Mouse (Mus musculus): ENCODE results near the gene Man1a.
A peak's percentile ranks its signal among the peaks of the same experiment; 100 is the strongest.

Gene Man1a

GRCm38 (mm10) chr10:54060587-54060986, 15.8 kb downstream of the Man1a start:
- no peak for DNase-seq

- no peak for DNase-seq
These were observed 16.6 kb downstream of the Man1a start for GRCm38 (mm10) chr10:54059679-54060249.

- peak; percentile 14 to 15 for DNase-seq
These were observed 17.3 kb downstream of the Man1a start for GRCm38 (mm10) chr10:54059092-54059496.

GRCm38 (mm10) chr10:54058657-54059056, 17.8 kb downstream of the Man1a start:
- no peak for DNase-seq

- DNase-seq: no peak
These were observed 22.2 kb downstream of the Man1a start for GRCm38 (mm10) chr10:54054188-54054587.

GRCm38 (mm10) chr10:54047885-54048284, 28.5 kb downstream of the Man1a start:
- DNase-seq: no peak

- no peak for DNase-seq
These were observed 33.1 kb downstream of the Man1a start for GRCm38 (mm10) chr10:54043358-54043757.

- DNase-seq: no peak
These were observed 34.1 kb downstream of the Man1a start for GRCm38 (mm10) chr10:54042212-54042840.

GRCm38 (mm10) chr10:54040261-54041165, 35.9 kb downstream of the Man1a start:
- no peak for DNase-seq

GRCm38 (mm10) chr10:54039754-54040153, 36.7 kb downstream of the Man1a start:
- DNase-seq: no peak

- no peak for DNase-seq
These were observed 37.7 kb downstream of the Man1a start for GRCm38 (mm10) chr10:54038734-54039133.

- DNase-seq: no peak
These were observed 38.2 kb downstream of the Man1a start for GRCm38 (mm10) chr10:54038180-54038579.

- DNase-seq: no peak
These were observed 38.9 kb downstream of the Man1a start for GRCm38 (mm10) chr10:54037348-54038010.

- DNase-seq: no peak
These were observed 40.8 kb downstream of the Man1a start for GRCm38 (mm10) chr10:54035586-54035985.

- no peak for DNase-seq
These were observed 41.6 kb downstream of the Man1a start for GRCm38 (mm10) chr10:54034779-54035178.

- peak; percentile 34 to 45 for DNase-seq
These were observed 43.9 kb downstream of the Man1a start for GRCm38 (mm10) chr10:54032316-54033092.

GRCm38 (mm10) chr10:54028866-54029265, 47.5 kb downstream of the Man1a start:
- no peak for DNase-seq

GRCm38 (mm10) chr10:54026738-54027427, 49.5 kb downstream of the Man1a start:
- no peak for DNase-seq

GRCm38 (mm10) chr10:54026101-54026500, 50.3 kb downstream of the Man1a start:
- no peak for DNase-seq

- no peak for DNase-seq
These were observed 58.4 kb downstream of the Man1a start for GRCm38 (mm10) chr10:54017904-54018454.

- no peak for DNase-seq
These were observed 62.2 kb downstream of the Man1a start for GRCm38 (mm10) chr10:54014116-54014758.

Data from kidney, postnatal 4 days (tissue).